Mouse (Mus musculus): ENCODE data around the gene Pxylp1.

DNA sequence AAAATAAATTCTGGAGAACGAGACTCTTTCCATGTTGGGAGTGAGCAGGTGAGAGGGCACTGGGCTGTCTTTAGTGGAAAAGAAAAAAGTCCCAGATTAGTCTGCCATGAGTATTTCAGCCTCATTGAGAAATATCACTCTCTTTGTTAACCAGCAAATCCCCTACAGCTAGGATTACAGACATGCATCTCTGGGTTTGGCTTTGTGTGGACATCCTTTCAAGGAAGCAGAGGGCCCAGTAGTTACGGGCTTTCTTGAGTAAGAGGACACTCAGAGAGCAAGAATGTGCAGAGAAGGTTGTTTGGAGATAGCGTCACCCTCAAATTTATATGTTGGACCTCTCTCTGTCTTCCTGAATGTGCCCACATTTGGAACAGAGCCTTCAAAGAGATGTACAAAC, 102.6 kb downstream of the Pxylp1 start:
- TF ChIP-seq GATA1 (IDR thresholded peaks at IDR 0.05; ENCODE audit: borderline replicate concordance, low read length) (no peak), FLI1 (IDR thresholded peaks at IDR 0.05; ENCODE audit: low read length) (no peak)
